Mouse (Mus musculus) embryo, embryonic 10.5 days (tissue): ENCODE data around the gene Iqcf3.

Experiments used
- DNase-seq: peaks from one replicate; pipeline ENCODE4 v3.0.0-alpha.2; 2015; ENCODE audit warnings: low spot score

Iqcf3 gene

GRCm38 (mm10) chr9:106453271-106454070 is 108.0 kb downstream of the Iqcf3 start, which contains the start of gene Pcbp4:
TSS of gene Pcbp4 (plus strand) at chr9:106453291.
- peak; percentile 86 for DNase-seq
